Mouse (Mus musculus) kidney, adult 2 months (tissue): ENCODE measurements around the gene Fam126a.

Experiments
- CTCF ChIP-seq: fragments of 200-500 bp; conservative IDR thresholded peaks from 2 replicates; pipeline ENCODE4 v1.5.1; 2011; ENCODE audit warnings: low read depth, mild to moderate bottlenecking, control low read depth, low read length, moderate library complexity, mixed read lengths; ENCODE audit not compliant: insufficient read depth, insufficient read length
- POLR2A ChIP-seq: fragments of 200-500 bp; IDR thresholded peaks from one replicate; pipeline ENCODE4 v1.6.1; 2011; ENCODE audit warnings: low read depth, low read length, control low read depth

GRCm38 (mm10) chr5:24019341-24020185, 10.9 kb downstream of the Fam126a start:
- no peak for TF ChIP-seq CTCF
- TF ChIP-seq POLR2A = no peak
